Mouse (Mus musculus) stomach, embryonic 16.5 days (tissue): ENCODE data around the gene 2900026A02Rik. TPM values are rescaled to one million over a fixed set of nuclear protein-coding genes. Genes with fewer than 3 reads are reported as not detected.

ENCODE experiments used
- ATAC-seq: fragments of 200-750 bp; cut with Nextera tagmentation; 2 replicates; pipeline ENCODE4 v1.8.0; 2017; ENCODE audit warnings: moderate number of reproducible peaks, moderate TSS enrichment; ENCODE audit not compliant: insufficient read depth, low FRiP score
- H3K27ac ChIP-seq: fragments of 300-500 bp; sonication (generic); 2 replicates; pipeline ENCODE4 v1.5.1; 2014; ENCODE audit warnings: low read length
- H3K27me3 ChIP-seq: fragments of 300-500 bp; sonication (generic); 2 replicates; pipeline ENCODE4 v1.6.1; 2014; ENCODE audit warnings: low read length, control low read depth, mixed read lengths; ENCODE audit not compliant: control insufficient read depth, insufficient read depth
- H3K36me3 ChIP-seq: fragments of 300-500 bp; sonication (generic); 2 replicates; pipeline ENCODE4 v1.6.1; 2014; ENCODE audit warnings: low read length; ENCODE audit not compliant: control insufficient read depth, insufficient read depth
- H3K4me1 ChIP-seq: fragments of 300-500 bp; sonication (generic); 2 replicates; pipeline ENCODE4 v1.6.1; 2014; ENCODE audit warnings: low read length, control low read depth, mixed read lengths; ENCODE audit not compliant: control insufficient read depth, insufficient read depth
- H3K4me2 ChIP-seq: fragments of 300-500 bp; sonication (generic); 2 replicates; pipeline ENCODE4 v1.6.1; 2014; ENCODE audit warnings: low read depth, low read length, mixed read lengths
- H3K4me3 ChIP-seq: fragments of 300-500 bp; sonication (generic); replicated peaks from 2 replicates; pipeline ENCODE4 v1.5.1; 2014; ENCODE audit warnings: mild to moderate bottlenecking, low read length
- H3K9ac ChIP-seq: fragments of 300-500 bp; sonication (generic); 2 replicates; pipeline ENCODE4 v1.6.1; 2014; ENCODE audit warnings: low read length
- H3K9me3 ChIP-seq: fragments of 300-500 bp; sonication (generic); replicated peaks from 2 replicates; pipeline ENCODE4 v1.6.1; 2016; ENCODE audit warnings: low read length, control low read depth; ENCODE audit not compliant: control insufficient read depth
- WGBS: fragments of 180-500 bp; shearing (Covaris S2); extraction: QIAGEN DNeasy Blood & Tissue Kit; methylation state at CpG from one replicate; pipeline ENCODE4 v1.1.7; 2014; 5-methylcytosine and 5-hydroxymethylcytosine counted together
- polyA plus RNA-seq: library from polyadenylated mRNA; unstranded; fragments of >200 nt; fragmentation: Nextera tagmentation; extraction: Ambion mirVana; gene quantifications from 2 replicates; pipeline ENCODE4 v1.2.1, GENCODE M21; 2015

Gene 2900026A02Rik
- polyA plus RNA-seq, 1 experiment from 2014 or later, result 14.9 TPM

GRCm38 (mm10) chr5:113161576-113161975, 59.5 kb downstream of the 2900026A02Rik start:
- Histone ChIP-seq H3K27me3 (no peaks in the 10 kb centered on the region), H3K4me2 (no peak overlapping the region), H3K27ac (0 out of 2 replicates have a peak overlapping the region, but pooled peaks have one; percentile 6), H3K36me3 (no peaks in the 10 kb centered on the region), H3K9ac (no peak overlapping the region), H3K4me3 (no peak overlapping the region), H3K4me1 (peaks cover 65% of the 10 kb centered on the region), H3K9me3 (no peaks in the 10 kb centered on the region)
- 91% methylated on average over 6 of the region's 6 CpGs for WGBS
- no peak for ATAC-seq

DNA sequence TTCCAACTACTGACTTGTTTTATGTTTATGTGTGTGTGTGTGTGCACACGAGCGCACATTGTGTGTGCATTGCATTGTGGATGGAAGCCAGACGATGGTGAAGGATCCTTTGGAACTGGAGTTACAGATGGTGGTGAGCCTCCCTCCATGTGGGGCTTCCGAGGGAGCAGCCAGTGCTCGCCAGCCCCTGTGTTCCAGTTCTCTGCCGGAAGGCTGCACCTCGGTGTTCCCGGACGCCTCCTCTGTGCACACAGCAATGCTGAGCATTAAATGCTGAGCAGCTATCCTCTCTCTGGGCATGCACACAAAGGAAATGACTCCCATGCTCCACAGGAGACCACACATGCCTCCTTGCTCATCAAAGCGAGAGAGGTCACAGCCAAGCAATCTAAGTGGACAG, 60.7 kb downstream of the 2900026A02Rik start:
- Histone ChIP-seq H3K27me3 (no peaks in the 10 kb centered on the region), H3K9me3 (no peaks in the 10 kb centered on the region), H3K4me1 (peaks cover 62% of the 10 kb centered on the region), H3K4me2 (no peak overlapping the region), H3K9ac (no peak overlapping the region), H3K36me3 (no peaks in the 10 kb centered on the region), H3K4me3 (no peak overlapping the region), H3K27ac (no peak overlapping the region)
- WGBS, result 71% methylated on average over 10 of the region's 10 CpGs
- no peak for ATAC-seq

- Histone ChIP-seq H3K4me1 (peaks cover 60% of the 10 kb centered on the region), H3K4me2 (no peak overlapping the region), H3K9ac (0 out of 2 replicates have a peak overlapping the region, but pooled peaks have one; percentile 38), H3K4me3 (no peak overlapping the region), H3K27me3 (no peaks in the 10 kb centered on the region), H3K36me3 (no peaks in the 10 kb centered on the region), H3K9me3 (no peaks in the 10 kb centered on the region), H3K27ac (no peak overlapping the region)
- no peak for ATAC-seq
- 30% methylated on average over 8 of the region's 8 CpGs for WGBS
Observed at GRCm38 (mm10) chr5:113158759-113159355, 62.2 kb downstream of the 2900026A02Rik start.

DNA sequence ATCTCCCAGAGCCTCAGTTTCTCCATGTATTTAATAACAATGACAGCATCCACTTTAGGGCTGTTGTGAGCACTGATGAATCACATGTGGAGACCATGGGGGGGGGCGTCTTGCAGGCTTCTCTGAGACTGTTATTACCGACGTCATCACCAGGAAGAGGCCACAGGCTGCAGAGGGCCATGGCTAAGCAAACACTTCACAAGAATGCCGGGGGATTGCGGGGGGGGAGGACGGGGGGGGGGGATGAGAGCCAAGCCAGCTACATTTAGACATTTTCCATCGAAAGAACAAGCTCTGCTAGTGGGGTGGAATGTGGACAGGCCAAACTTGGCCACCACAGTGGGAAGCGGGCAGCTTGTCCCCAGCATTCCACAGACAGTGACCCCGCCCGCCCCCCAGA, 63.4 kb downstream of the 2900026A02Rik start:
- 26% methylated on average over 10 of the region's 10 CpGs for WGBS
- H3K36me3 ChIP-seq, result no peaks in the 10 kb centered on the region
- H3K4me3 ChIP-seq, result no peak overlapping the region
- H3K4me2 ChIP-seq, result no peak overlapping the region
- peak overlapping the region; percentile 24; the same call in 1 of the 2 replicates for H3K9ac ChIP-seq
- H3K9me3 ChIP-seq, result no peaks in the 10 kb centered on the region
- ATAC-seq, result no peak
- H3K27ac ChIP-seq, result peak overlapping the region; percentile 31; the same call in 1 of the 2 replicates
- H3K4me1 ChIP-seq, result peaks cover 55% of the 10 kb centered on the region
- H3K27me3 ChIP-seq, result no peaks in the 10 kb centered on the region

GRCm38 (mm10) chr5:113157006-113157405, 64.0 kb downstream of the 2900026A02Rik start:
- no peak overlapping the region for H3K9ac ChIP-seq
- WGBS, result 75% methylated on average over 5 of the region's 5 CpGs
- ATAC-seq, result no peak
- no peaks in the 10 kb centered on the region for H3K36me3 ChIP-seq
- H3K4me2 ChIP-seq, result no peak overlapping the region
- H3K9me3 ChIP-seq, result no peaks in the 10 kb centered on the region
- peak overlapping the region; percentile 19; the same call in 1 of the 2 replicates for H3K27ac ChIP-seq
- H3K27me3 ChIP-seq, result no peaks in the 10 kb centered on the region
- no peak overlapping the region for H3K4me3 ChIP-seq
- H3K4me1 ChIP-seq, result peaks cover 57% of the 10 kb centered on the region

DNA sequence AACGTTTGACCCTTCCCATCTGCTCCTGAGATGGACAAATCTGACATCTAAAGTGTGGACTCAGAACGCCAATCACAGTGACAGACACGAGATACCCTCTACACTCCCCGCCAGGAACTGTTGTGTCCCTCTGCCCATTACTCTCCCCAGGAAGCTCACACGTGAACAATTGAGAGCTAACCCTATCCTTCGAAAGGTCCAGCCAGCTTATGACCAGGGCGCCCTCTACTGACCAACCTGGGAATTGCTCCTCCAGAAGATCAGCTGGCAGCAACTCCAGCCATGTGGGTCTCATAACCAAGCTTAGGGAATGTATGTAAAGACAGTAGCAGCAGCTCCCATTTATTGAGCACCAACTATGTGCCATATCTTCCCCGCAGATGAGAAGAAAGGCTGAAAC, 65.9 kb downstream of the 2900026A02Rik start:
- H3K27ac ChIP-seq, result peak overlapping the region; percentile 87
- H3K36me3 ChIP-seq, result no peaks in the 10 kb centered on the region
- peak overlapping the region; percentile 11; the same call in 1 of the 2 replicates for H3K4me2 ChIP-seq
- peaks cover 52% of the 10 kb centered on the region for H3K4me1 ChIP-seq
- WGBS, result 8% methylated on average over 8 of the region's 8 CpGs
- H3K9me3 ChIP-seq, result no peaks in the 10 kb centered on the region
- H3K4me3 ChIP-seq, result no peak overlapping the region
- no peaks in the 10 kb centered on the region for H3K27me3 ChIP-seq
- no peak overlapping the region for H3K9ac ChIP-seq
- no peak for ATAC-seq

- Histone ChIP-seq H3K36me3 (no peaks in the 10 kb centered on the region), H3K9me3 (no peaks in the 10 kb centered on the region), H3K4me1 (peaks cover 52% of the 10 kb centered on the region), H3K4me2 (no peak overlapping the region), H3K27ac (peak overlapping the region; percentile 87), H3K4me3 (no peak overlapping the region), H3K27me3 (no peaks in the 10 kb centered on the region), H3K9ac (0 out of 2 replicates have a peak overlapping the region, but pooled peaks have one; percentile 6)
- WGBS, result 61% methylated on average over 5 of the region's 5 CpGs
- ATAC-seq, result peak; percentile 12; the same call in 1 of the 2 replicates
Observed at GRCm38 (mm10) chr5:113154441-113154840, 66.6 kb downstream of the 2900026A02Rik start.

GRCm38 (mm10) chr5:113153508-113153830, 67.6 kb downstream of the 2900026A02Rik start:
- H3K4me1 ChIP-seq, result peaks cover 52% of the 10 kb centered on the region

GRCm38 (mm10) chr5:113152663-113153507, 68.2 kb downstream of the 2900026A02Rik start:
- H3K9ac ChIP-seq, result peak overlapping the region; percentile 63
- no peaks in the 10 kb centered on the region for H3K36me3 ChIP-seq
- H3K4me3 ChIP-seq, result no peak overlapping the region; the same call in 1 of the 2 replicates
- peaks cover 52% of the 10 kb centered on the region for H3K4me1 ChIP-seq
- peak overlapping the region; percentile 87 for H3K27ac ChIP-seq
- 49% methylated on average over 22 of the region's 22 CpGs for WGBS
- ATAC-seq, result peak; percentile 84
- H3K9me3 ChIP-seq, result no peaks in the 10 kb centered on the region
- peak overlapping the region; percentile 40; the same call in 1 of the 2 replicates for H3K4me2 ChIP-seq
- H3K27me3 ChIP-seq, result no peaks in the 10 kb centered on the region

More at GRCm38 (mm10) chr5:113153508-113153830, 67.6 kb downstream of the 2900026A02Rik start:
- Histone ChIP-seq H3K27me3 (no peaks in the 10 kb centered on the region), H3K27ac (peak overlapping the region; percentile 87), H3K9me3 (no peaks in the 10 kb centered on the region), H3K9ac (peak overlapping the region; percentile 63; the same call in 1 of the 2 replicates), H3K36me3 (no peaks in the 10 kb centered on the region), H3K4me2 (no peak overlapping the region), H3K4me3 (no peak overlapping the region)
- ATAC-seq, result no peak
- 60% methylated on average over 5 of the region's 5 CpGs for WGBS
